Mouse (Mus musculus) testis, adult 2 months (tissue): ENCODE data around the gene Ccdc187. TPM values are rescaled to one million over a fixed set of nuclear protein-coding genes. Genes with fewer than 3 reads are reported as not detected.

Source experiments
- H3K27ac ChIP-seq: fragments of 200-500 bp; 2 replicates; pipeline ENCODE4 v1.5.1; 2012; ENCODE audit warnings: low read depth, low read length; ENCODE audit not compliant: control insufficient read depth, insufficient read depth
- H3K27me3 ChIP-seq: fragments of 200-500 bp; 2 replicates; pipeline ENCODE4 v1.6.1; 2012; ENCODE audit warnings: mild to moderate bottlenecking, low read length, moderate library complexity; ENCODE audit not compliant: control insufficient read depth, insufficient read depth
- H3K36me3 ChIP-seq: fragments of 200-500 bp; 2 replicates; pipeline ENCODE4 v1.6.1; 2012; ENCODE audit warnings: mild to moderate bottlenecking, low read length; ENCODE audit not compliant: control insufficient read depth, insufficient read depth
- H3K4me1 ChIP-seq: fragments of 200-500 bp; 2 replicates; pipeline ENCODE4 v1.6.1; 2012; ENCODE audit warnings: low read length; ENCODE audit not compliant: control insufficient read depth, insufficient read depth
- H3K4me3 ChIP-seq: fragments of 200-500 bp; 2 replicates; pipeline ENCODE4 v1.5.1; 2012; ENCODE audit warnings: low read depth, mild to moderate bottlenecking, low read length, moderate library complexity, mixed read lengths; ENCODE audit not compliant: control insufficient read depth
- CTCF ChIP-seq: fragments of 200-500 bp; IDR thresholded peaks from 2 replicates; pipeline ENCODE4 v1.5.1; 2012; ENCODE audit warnings: low read depth, mild to moderate bottlenecking, inconsistent platforms, low read length, moderate library complexity; ENCODE audit not compliant: control insufficient read depth, insufficient read depth, insufficient replicate concordance
- POLR2A ChIP-seq: fragments of 200-500 bp; IDR thresholded peaks from 2 replicates; pipeline ENCODE4 v1.6.1; 2012; ENCODE audit warnings: low read depth, mild to moderate bottlenecking, inconsistent platforms, low read length, moderate library complexity; ENCODE audit not compliant: control insufficient read depth
- polyA plus RNA-seq: library from polyadenylated mRNA; depleted of rRNA; stranded (reverse); fragments of >200 nt; gene quantifications from 2 replicates; pipeline ENCODE4 v1.2.3, GENCODE M21; 2012

The Ccdc187 gene
- polyA plus RNA-seq, 1 experiment = 90.3 TPM

GRCm38 (mm10) chr2:26273611-26274010, 20.7 kb downstream of the Ccdc187 start:
- peaks cover 2% of the 10 kb centered on the region; the same call in 1 of the 2 replicates for H3K4me1 ChIP-seq
- H3K27me3 ChIP-seq = no peaks in the 10 kb centered on the region
- no peak for TF ChIP-seq POLR2A
- TF ChIP-seq CTCF = peak; percentile 52; the same call in 1 of the 2 replicates
- H3K36me3 ChIP-seq = no peaks in the 10 kb centered on the region
- H3K4me3 ChIP-seq = no peak overlapping the region
- no peak overlapping the region for H3K27ac ChIP-seq

- no peak overlapping the region for H3K4me3 ChIP-seq
- no peak overlapping the region for H3K27ac ChIP-seq
- no peaks in the 10 kb centered on the region for H3K36me3 ChIP-seq
- TF ChIP-seq CTCF (no peak), POLR2A (no peak)
- H3K27me3 ChIP-seq = no peaks in the 10 kb centered on the region
- H3K4me1 ChIP-seq = no peaks in the 10 kb centered on the region
Measured at GRCm38 (mm10) chr2:26268216-26268615, 26.1 kb downstream of the Ccdc187 start.

GRCm38 (mm10) chr2:26266066-26266742, 28.2 kb downstream of the Ccdc187 start:
- no peak overlapping the region for H3K27ac ChIP-seq
- H3K27me3 ChIP-seq = no peaks in the 10 kb centered on the region
- no peak for TF ChIP-seq POLR2A
- no peak for TF ChIP-seq CTCF
- no peaks in the 10 kb centered on the region for H3K4me1 ChIP-seq
- no peak overlapping the region for H3K4me3 ChIP-seq
- no peaks in the 10 kb centered on the region for H3K36me3 ChIP-seq

GRCm38 (mm10) chr2:26265095-26265494, 29.3 kb downstream of the Ccdc187 start:
- no peak overlapping the region for H3K27ac ChIP-seq
- H3K4me1 ChIP-seq = no peaks in the 10 kb centered on the region
- no peaks in the 10 kb centered on the region for H3K27me3 ChIP-seq
- H3K4me3 ChIP-seq = no peak overlapping the region
- TF ChIP-seq CTCF (no peak), POLR2A (no peak)
- H3K36me3 ChIP-seq = no peaks in the 10 kb centered on the region

GRCm38 (mm10) chr2:26264646-26265045, 29.7 kb downstream of the Ccdc187 start:
- H3K27me3 ChIP-seq = no peaks in the 10 kb centered on the region
- TF ChIP-seq CTCF (no peak), POLR2A (no peak)
- H3K4me3 ChIP-seq = no peak overlapping the region
- no peaks in the 10 kb centered on the region for H3K4me1 ChIP-seq
- no peak overlapping the region for H3K27ac ChIP-seq
- no peaks in the 10 kb centered on the region for H3K36me3 ChIP-seq

- no peaks in the 10 kb centered on the region for H3K4me1 ChIP-seq
- H3K36me3 ChIP-seq = no peaks in the 10 kb centered on the region
- H3K27ac ChIP-seq = no peak overlapping the region
- no peak overlapping the region for H3K4me3 ChIP-seq
- no peaks in the 10 kb centered on the region for H3K27me3 ChIP-seq
- no peak for TF ChIP-seq CTCF
- TF ChIP-seq POLR2A = no peak
Measured at GRCm38 (mm10) chr2:26257315-26258096, 36.9 kb downstream of the Ccdc187 start.

- Histone ChIP-seq H3K36me3 (no peaks in the 10 kb centered on the region), H3K4me3 (no peak overlapping the region), H3K27ac (no peak overlapping the region), H3K4me1 (no peaks in the 10 kb centered on the region), H3K27me3 (no peaks in the 10 kb centered on the region)
- TF ChIP-seq CTCF (no peak), POLR2A (no peak)
Measured at GRCm38 (mm10) chr2:26254816-26255215, 39.5 kb downstream of the Ccdc187 start.
